Mouse (Mus musculus) small intestine, adult 2 months (tissue): ENCODE measurements around the gene 1110002E22Rik. TPM values are rescaled to one million over a fixed set of nuclear protein-coding genes. Genes with fewer than 3 reads are reported as not detected.

ENCODE experiments used
- H3K27ac ChIP-seq: fragments of 200-500 bp; 2 replicates; pipeline ENCODE4 v1.5.1; 2012; ENCODE audit warnings: low read depth, low read length, control low read depth, inconsistent platforms; ENCODE audit not compliant: insufficient read depth
- H3K27me3 ChIP-seq: fragments of 200-500 bp; 2 replicates; pipeline ENCODE4 v1.6.1; 2012; ENCODE audit warnings: mild to moderate bottlenecking, moderate library complexity, low read length, inconsistent platforms; ENCODE audit not compliant: control insufficient read depth, insufficient read depth
- H3K36me3 ChIP-seq: fragments of 200-500 bp; 2 replicates; pipeline ENCODE4 v1.6.1; 2012; ENCODE audit warnings: mild to moderate bottlenecking, low read length, control low read depth, inconsistent platforms; ENCODE audit not compliant: control insufficient read depth, insufficient read depth
- H3K4me1 ChIP-seq: fragments of 200-500 bp; 2 replicates; pipeline ENCODE4 v1.6.1; 2012; ENCODE audit warnings: low read length, inconsistent platforms, mixed read lengths; ENCODE audit not compliant: control insufficient read depth, insufficient read depth, insufficient read length
- H3K4me3 ChIP-seq: fragments of 200-500 bp; 2 replicates; pipeline ENCODE4 v1.5.1; 2012; ENCODE audit warnings: low read depth, mild to moderate bottlenecking, control low read depth, inconsistent platforms, low read length, moderate library complexity
- CTCF ChIP-seq: fragments of 200-500 bp; IDR thresholded peaks from 2 replicates; pipeline ENCODE4 v1.5.1; 2012; ENCODE audit warnings: low read depth, mild to moderate bottlenecking, control low read depth, inconsistent platforms, low read length, moderate library complexity, mixed read lengths; ENCODE audit not compliant: insufficient replicate concordance, insufficient read length; ENCODE audit errors: extremely low read depth
- POLR2A ChIP-seq: fragments of 200-500 bp; IDR thresholded peaks from 2 replicates; pipeline ENCODE4 v1.6.1; 2012; ENCODE audit warnings: low read depth, mild to moderate bottlenecking, control low read depth, inconsistent platforms, low read length, moderate library complexity
- WGBS: fragments of 180-500 bp; shearing (Covaris S2); methylation state at CpG from one replicate; pipeline ENCODE4 v1.1.7; 2018; 5-methylcytosine and 5-hydroxymethylcytosine counted together
- polyA plus RNA-seq: library from polyadenylated mRNA; depleted of rRNA; stranded (reverse); fragments of >200 nt; gene quantifications from 2 replicates; pipeline ENCODE4 v1.2.3, GENCODE M21; 2012

1110002E22Rik gene
- polyA plus RNA-seq, 1 experiment: 0.04 TPM

- Histone ChIP-seq H3K27me3 (no peaks in the 10 kb centered on the region), H3K27ac (no peak overlapping the region), H3K36me3 (peaks cover 71% of the 10 kb centered on the region), H3K4me1 (no peaks in the 10 kb centered on the region), H3K4me3 (no peak overlapping the region)
- WGBS: 78% methylated on average over 5 of the region's 5 CpGs
- TF ChIP-seq CTCF (no peak), POLR2A (no peak)
Measured at GRCm38 (mm10) chr3:138105056-138105455, 40.2 kb downstream of the 1110002E22Rik start.

GRCm38 (mm10) chr3:138106887-138107286, 42.0 kb downstream of the 1110002E22Rik start:
- H3K27ac ChIP-seq: no peak overlapping the region
- 94% methylated on average over 10 of the region's 10 CpGs for WGBS
- TF ChIP-seq CTCF (no peak), POLR2A (no peak)
- H3K36me3 ChIP-seq: peaks cover 83% of the 10 kb centered on the region
- H3K27me3 ChIP-seq: no peaks in the 10 kb centered on the region
- H3K4me1 ChIP-seq: no peaks in the 10 kb centered on the region
- H3K4me3 ChIP-seq: no peak overlapping the region

- TF ChIP-seq CTCF: no peak
- TF ChIP-seq POLR2A: no peak
- Histone ChIP-seq H3K4me3 (no peak overlapping the region), H3K4me1 (no peaks in the 10 kb centered on the region), H3K36me3 (peaks cover 81% of the 10 kb centered on the region), H3K27ac (no peak overlapping the region), H3K27me3 (no peaks in the 10 kb centered on the region)
- WGBS: 91% methylated on average over 19 of the region's 19 CpGs
Measured at GRCm38 (mm10) chr3:138110910-138111782, 46.3 kb downstream of the 1110002E22Rik start.

GRCm38 (mm10) chr3:138114106-138114505, 49.3 kb downstream of the 1110002E22Rik start:
- Histone ChIP-seq H3K27me3 (no peaks in the 10 kb centered on the region), H3K27ac (no peak overlapping the region), H3K4me1 (peaks cover 5% of the 10 kb centered on the region), H3K4me3 (no peak overlapping the region), H3K36me3 (peaks cover 80% of the 10 kb centered on the region)
- WGBS: 89% methylated on average over 17 of the region's 17 CpGs
- TF ChIP-seq CTCF: no peak
- TF ChIP-seq POLR2A: no peak

- Histone ChIP-seq H3K36me3 (peaks cover 73% of the 10 kb centered on the region), H3K4me1 (peaks cover 14% of the 10 kb centered on the region), H3K4me3 (no peak overlapping the region), H3K27me3 (no peaks in the 10 kb centered on the region), H3K27ac (no peak overlapping the region)
- WGBS: 84% methylated on average over 4 of the region's 4 CpGs
- TF ChIP-seq POLR2A (no peak), CTCF (no peak)
Measured at GRCm38 (mm10) chr3:138116871-138117270, 52.0 kb downstream of the 1110002E22Rik start.

- Histone ChIP-seq H3K36me3 (peaks cover 74% of the 10 kb centered on the region), H3K27ac (peak overlapping the region; percentile 35), H3K4me1 (peaks cover 20% of the 10 kb centered on the region), H3K4me3 (no peak overlapping the region), H3K27me3 (no peaks in the 10 kb centered on the region)
- TF ChIP-seq CTCF (no peak), POLR2A (no peak)
- 47% methylated on average over 6 of the region's 6 CpGs for WGBS
Measured at GRCm38 (mm10) chr3:138118392-138118791, 53.5 kb downstream of the 1110002E22Rik start.

- WGBS: 85% methylated on average over 14 of the region's 14 CpGs
- peaks cover 74% of the 10 kb centered on the region for H3K36me3 ChIP-seq
- H3K4me1 ChIP-seq: peaks cover 20% of the 10 kb centered on the region
- TF ChIP-seq POLR2A (no peak), CTCF (no peak)
- H3K4me3 ChIP-seq: peak overlapping the region; percentile 28
- no peaks in the 10 kb centered on the region for H3K27me3 ChIP-seq
- peak overlapping the region; percentile 35 for H3K27ac ChIP-seq
Measured at GRCm38 (mm10) chr3:138118831-138119230, 54.0 kb downstream of the 1110002E22Rik start.
